Mouse (Mus musculus) MEL (cell line): Measurements from ENCODE around the gene Grin2d. TPM values are rescaled to one million over a fixed set of nuclear protein-coding genes. Genes with fewer than 3 reads are reported as not detected.

Experiments used
- DNase-seq: peaks from one replicate; pipeline ENCODE4 v3.0.0; 2011; ENCODE audit warnings: low read depth, low spot score
- H3K27ac ChIP-seq: 2 replicates; pipeline ENCODE4 v1.5.1; 2012; ENCODE audit warnings: low read depth, mild to moderate bottlenecking, control low read depth, low read length, moderate library complexity; ENCODE audit not compliant: control insufficient read depth
- H3K27me3 ChIP-seq, 2 experiments: fragments of 150-350 bp in 1 of 2; sonication (generic) in 1 of 2; 2 replicates each; pipeline ENCODE4 v1.6.1; 2012; ENCODE audit warnings: low read length in 2 of 2, mild to moderate bottlenecking in 2 of 2, improper control_type of control experiment in 1 of 2, moderate library complexity in 1 of 2; ENCODE audit not compliant: insufficient read depth in 2 of 2, control insufficient read depth in 1 of 2
- H3K36me3 ChIP-seq, 2 experiments: 2 replicates each; pipeline ENCODE4 v1.6.1; 2012 to 2014; ENCODE audit warnings: low read length in 2 of 2, improper control_type of control experiment in 1 of 2, inconsistent platforms in 1 of 2, mild to moderate bottlenecking in 1 of 2; ENCODE audit not compliant: insufficient read depth in 2 of 2, control insufficient read depth in 1 of 2
- H3K4me1 ChIP-seq, 2 experiments: fragments of 150-350 bp in 1 of 2; sonication (generic) in 1 of 2; 2 replicates each; pipeline ENCODE4 v1.6.1; 2012; ENCODE audit warnings: low read length in 2 of 2, improper control_type of control experiment in 1 of 2, mild to moderate bottlenecking in 1 of 2; ENCODE audit not compliant: insufficient read depth in 2 of 2, control insufficient read depth in 1 of 2
- H3K4me3 ChIP-seq, 2 experiments: fragments of 150-350 bp in 1 of 2; sonication (generic) in 1 of 2; 2 replicates each; pipeline ENCODE4 v1.5.1; 2012; ENCODE audit warnings: low read depth in 2 of 2, low read length in 2 of 2, mild to moderate bottlenecking in 2 of 2, moderate library complexity in 2 of 2, control low read depth in 1 of 2, improper control_type of control experiment in 1 of 2; ENCODE audit not compliant: control insufficient read depth in 1 of 2, insufficient read depth in 1 of 2
- H3K79me2 ChIP-seq: 2 replicates; pipeline ENCODE4 v1.6.1; 2012; ENCODE audit warnings: mild to moderate bottlenecking, low read length, moderate library complexity; ENCODE audit not compliant: control insufficient read depth, poor library complexity, insufficient read depth
- H3K9ac ChIP-seq: 2 replicates; pipeline ENCODE4 v1.6.1; 2012; ENCODE audit warnings: low read depth, mild to moderate bottlenecking, control low read depth, low read length, moderate library complexity; ENCODE audit not compliant: control insufficient read depth, poor library complexity, severe bottlenecking
- H3K9me3 ChIP-seq: fragments of 150-350 bp; sonication (generic); replicated peaks from 2 replicates; pipeline ENCODE4 v1.6.1; 2012; ENCODE audit warnings: mild to moderate bottlenecking, low read length, improper control_type of control experiment, moderate library complexity; ENCODE audit not compliant: insufficient read depth
- CHD1 ChIP-seq: IDR thresholded peaks from 2 replicates; pipeline ENCODE4 v1.6.1; 2012; ENCODE audit warnings: low read depth, mild to moderate bottlenecking, inconsistent platforms, low read length, improper control_type of control experiment
- CHD2 ChIP-seq: IDR thresholded peaks from 2 replicates; pipeline ENCODE4 v1.6.1; 2011; ENCODE audit warnings: low read length, improper control_type of control experiment
- E2F4 ChIP-seq: IDR thresholded peaks from 2 replicates; pipeline ENCODE4 v1.6.1; 2011; ENCODE audit warnings: low read depth, low read length, improper control_type of control experiment, borderline replicate concordance
- ELF1 ChIP-seq: IDR thresholded peaks from 2 replicates; pipeline ENCODE4 v1.6.1; 2014; ENCODE audit warnings: low read depth, mild to moderate bottlenecking, inconsistent platforms, low read length, improper control_type of control experiment, moderate library complexity
- EP300 ChIP-seq, 2 experiments: IDR thresholded peaks; 2 replicates each; pipeline ENCODE4 v1.6.1; 2011; ENCODE audit warnings: improper control_type of control experiment in 2 of 2, low read length in 2 of 2, low read depth in 1 of 2, mild to moderate bottlenecking in 1 of 2
- ETS1 ChIP-seq: IDR thresholded peaks from 2 replicates; pipeline ENCODE4 v1.6.1; 2012; ENCODE audit warnings: low read depth, mild to moderate bottlenecking, inconsistent platforms, low read length, improper control_type of control experiment, moderate library complexity
- GABPA ChIP-seq: IDR thresholded peaks from 2 replicates; pipeline ENCODE4 v1.6.1; 2012; ENCODE audit warnings: low read depth, mild to moderate bottlenecking, inconsistent platforms, low read length, improper control_type of control experiment, moderate library complexity
- HCFC1 ChIP-seq: IDR thresholded peaks from 2 replicates; pipeline ENCODE4 v1.6.1; 2012; ENCODE audit warnings: low read depth, mild to moderate bottlenecking, inconsistent platforms, low read length, improper control_type of control experiment, moderate library complexity
- JUND ChIP-seq: IDR thresholded peaks from 2 replicates; pipeline ENCODE4 v1.6.1; 2011; ENCODE audit warnings: low read depth, mild to moderate bottlenecking, improper control_type of control experiment, low read length
- MAFK ChIP-seq: IDR thresholded peaks from 2 replicates; pipeline ENCODE4 v1.6.1; 2011; ENCODE audit warnings: low read depth, mild to moderate bottlenecking, low read length, improper control_type of control experiment, borderline replicate concordance
- MEF2A ChIP-seq: IDR thresholded peaks from 2 replicates; pipeline ENCODE4 v1.6.1; 2014; ENCODE audit warnings: low read depth, mild to moderate bottlenecking, inconsistent platforms, low read length, improper control_type of control experiment; ENCODE audit not compliant: poor library complexity, insufficient replicate concordance, severe bottlenecking; ENCODE audit errors: extremely low read depth
- MXI1 ChIP-seq: IDR thresholded peaks from 2 replicates; pipeline ENCODE4 v1.6.1; 2011; ENCODE audit warnings: mild to moderate bottlenecking, low read depth, low read length, improper control_type of control experiment
- MYB ChIP-seq: IDR thresholded peaks from 2 replicates; pipeline ENCODE4 v1.6.1; 2011; ENCODE audit warnings: mild to moderate bottlenecking, low read depth, low read length, improper control_type of control experiment
- MYC ChIP-seq: IDR thresholded peaks from 2 replicates; pipeline ENCODE4 v1.6.1; 2011; ENCODE audit warnings: low read depth, mild to moderate bottlenecking, low read length, improper control_type of control experiment, moderate library complexity
- NELFE ChIP-seq: IDR thresholded peaks from 2 replicates; pipeline ENCODE4 v1.6.1; 2011; ENCODE audit warnings: low read depth, low read length, improper control_type of control experiment
- POLR2A ChIP-seq, 2 experiments: IDR thresholded peaks; 2 replicates each; pipeline ENCODE4 v1.6.1; 2011 to 2012; ENCODE audit warnings: low read length in 2 of 2, mild to moderate bottlenecking in 2 of 2, control low read depth in 1 of 2, improper control_type of control experiment in 1 of 2, low read depth in 1 of 2, moderate library complexity in 1 of 2; ENCODE audit not compliant: control insufficient read depth in 1 of 2, insufficient read depth in 1 of 2, poor library complexity in 1 of 2
- POLR2AphosphoS2 ChIP-seq: IDR thresholded peaks from 2 replicates; pipeline ENCODE4 v1.6.1; 2011; ENCODE audit warnings: low read length, improper control_type of control experiment
- RCOR1 ChIP-seq: IDR thresholded peaks from 2 replicates; pipeline ENCODE4 v1.6.1; 2012; ENCODE audit warnings: low read depth, mild to moderate bottlenecking, inconsistent platforms, low read length, improper control_type of control experiment
- SIN3A ChIP-seq: IDR thresholded peaks from 2 replicates; pipeline ENCODE4 v1.6.1; 2012; ENCODE audit warnings: low read length, improper control_type of control experiment, inconsistent platforms
- SMC3 ChIP-seq: IDR thresholded peaks from 2 replicates; pipeline ENCODE4 v1.6.1; 2011; ENCODE audit warnings: low read depth, low read length, improper control_type of control experiment
- TAL1 ChIP-seq: IDR thresholded peaks from 2 replicates; pipeline ENCODE4 v1.6.1; 2012; ENCODE audit warnings: mild to moderate bottlenecking, inconsistent platforms, low read length, moderate library complexity, mixed read lengths
- UBTF ChIP-seq: IDR thresholded peaks from 2 replicates; pipeline ENCODE4 v1.6.1; 2012; ENCODE audit warnings: low read depth, mild to moderate bottlenecking, inconsistent platforms, low read length, improper control_type of control experiment, moderate library complexity, borderline replicate concordance; ENCODE audit not compliant: insufficient read depth
- USF1 ChIP-seq: IDR thresholded peaks from 2 replicates; pipeline ENCODE4 v1.6.1; 2014; ENCODE audit warnings: low read depth, mild to moderate bottlenecking, inconsistent platforms, low read length, improper control_type of control experiment, moderate library complexity
- USF2 ChIP-seq, 2 experiments: IDR thresholded peaks; 2 replicates each; pipeline ENCODE4 v1.6.1; 2011 to 2012; ENCODE audit warnings: improper control_type of control experiment in 2 of 2, low read length in 2 of 2, borderline replicate concordance in 1 of 2, inconsistent platforms in 1 of 2, low read depth in 1 of 2, mild to moderate bottlenecking in 1 of 2; ENCODE audit not compliant: insufficient read depth in 1 of 2
- ZC3H11A ChIP-seq: IDR thresholded peaks from 2 replicates; pipeline ENCODE4 v1.6.1; 2012; ENCODE audit warnings: low read depth, mild to moderate bottlenecking, inconsistent platforms, low read length, improper control_type of control experiment
- ZKSCAN1 ChIP-seq: IDR thresholded peaks from 2 replicates; pipeline ENCODE4 v1.6.1; 2012; ENCODE audit warnings: low read depth, mild to moderate bottlenecking, inconsistent platforms, low read length, improper control_type of control experiment, moderate library complexity
- ZNF384 ChIP-seq: IDR thresholded peaks from 2 replicates; pipeline ENCODE4 v1.6.1; 2012; ENCODE audit warnings: low read depth, mild to moderate bottlenecking, inconsistent platforms, low read length, improper control_type of control experiment
- polyA plus RNA-seq, 2 experiments: library from polyadenylated mRNA; stranded (reverse) in 1 of 2; unstranded in 1 of 2; fragments of >175 nt in 1 of 2; fragments of >200 nt in 1 of 2; gene quantifications; 2 replicates each; pipeline versions ENCODE4 v1.2.1 to v1.2.4; 2012; ENCODE audit warnings: low replicate concordance in 2 of 2, low read depth in 1 of 2; ENCODE audit not compliant: insufficient read length in 2 of 2, insufficient read depth in 1 of 2, missing spikeins in 1 of 2
- total RNA-seq: library from RNA; depleted of rRNA; stranded (reverse); fragments of 300-350 nt; gene quantifications from 2 replicates; pipeline ENCODE4 v1.2.3, GENCODE M21; 2012

Gene Grin2d
- total and polyA plus RNA-seq, 3 experiments = 0.19 to 0.57 TPM; not detected in 1

DNA sequence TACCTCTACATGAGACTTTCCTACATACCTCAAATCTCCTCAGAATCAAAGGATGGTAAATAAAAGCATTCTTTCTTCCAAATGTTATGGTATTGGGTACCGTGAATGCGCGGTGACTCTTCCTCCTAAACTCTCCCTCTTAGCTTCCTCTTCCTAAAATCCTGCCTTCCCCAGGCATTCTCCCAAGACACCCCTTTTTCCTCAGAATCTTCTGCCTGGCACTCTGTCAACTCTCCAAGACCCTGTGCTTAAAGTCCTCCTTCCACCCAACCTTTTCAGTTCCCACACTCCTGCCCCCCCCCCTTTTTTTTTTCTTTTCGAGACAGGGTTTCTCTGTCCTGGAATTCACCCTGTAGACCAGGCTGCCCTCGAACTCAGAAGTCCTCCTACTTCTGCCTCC is 63.3 kb downstream of the Grin2d start:
- H3K79me2 ChIP-seq = peaks cover 12% of the 10 kb centered on the region
- no peak overlapping the region for H3K27ac ChIP-seq
- no peak for DNase-seq
- no peak for TF ChIP-seq CHD1
- no peak for TF ChIP-seq MYB
- TF ChIP-seq ELF1 = no peak
- no peak for TF ChIP-seq POLR2AphosphoS2
- no peak for TF ChIP-seq ZKSCAN1
- no peak for TF ChIP-seq JUND
- no peak for TF ChIP-seq USF2 (IDR thresholded peaks at IDR 0.05; ENCODE audit: borderline replicate concordance in 1 of 2, insufficient read depth in 1 of 2, low read depth in 1 of 2, low read length in 2 of 2)
- TF ChIP-seq CHD2 = no peak
- no peaks in the 10 kb centered on the region for H3K27me3 ChIP-seq
- H3K4me1 ChIP-seq = peaks cover 11 to 22% of the 10 kb centered on the region in 2 experiments
- no peak overlapping the region for H3K9ac ChIP-seq
- peaks cover 4 to 13% of the 10 kb centered on the region in 2 experiments for H3K36me3 ChIP-seq
- H3K9me3 ChIP-seq = no peaks in the 10 kb centered on the region
- peak overlapping the region in 1 of 2 experiments; percentile 8; a peak in 1 of 4 replicates for H3K4me3 ChIP-seq

DNA sequence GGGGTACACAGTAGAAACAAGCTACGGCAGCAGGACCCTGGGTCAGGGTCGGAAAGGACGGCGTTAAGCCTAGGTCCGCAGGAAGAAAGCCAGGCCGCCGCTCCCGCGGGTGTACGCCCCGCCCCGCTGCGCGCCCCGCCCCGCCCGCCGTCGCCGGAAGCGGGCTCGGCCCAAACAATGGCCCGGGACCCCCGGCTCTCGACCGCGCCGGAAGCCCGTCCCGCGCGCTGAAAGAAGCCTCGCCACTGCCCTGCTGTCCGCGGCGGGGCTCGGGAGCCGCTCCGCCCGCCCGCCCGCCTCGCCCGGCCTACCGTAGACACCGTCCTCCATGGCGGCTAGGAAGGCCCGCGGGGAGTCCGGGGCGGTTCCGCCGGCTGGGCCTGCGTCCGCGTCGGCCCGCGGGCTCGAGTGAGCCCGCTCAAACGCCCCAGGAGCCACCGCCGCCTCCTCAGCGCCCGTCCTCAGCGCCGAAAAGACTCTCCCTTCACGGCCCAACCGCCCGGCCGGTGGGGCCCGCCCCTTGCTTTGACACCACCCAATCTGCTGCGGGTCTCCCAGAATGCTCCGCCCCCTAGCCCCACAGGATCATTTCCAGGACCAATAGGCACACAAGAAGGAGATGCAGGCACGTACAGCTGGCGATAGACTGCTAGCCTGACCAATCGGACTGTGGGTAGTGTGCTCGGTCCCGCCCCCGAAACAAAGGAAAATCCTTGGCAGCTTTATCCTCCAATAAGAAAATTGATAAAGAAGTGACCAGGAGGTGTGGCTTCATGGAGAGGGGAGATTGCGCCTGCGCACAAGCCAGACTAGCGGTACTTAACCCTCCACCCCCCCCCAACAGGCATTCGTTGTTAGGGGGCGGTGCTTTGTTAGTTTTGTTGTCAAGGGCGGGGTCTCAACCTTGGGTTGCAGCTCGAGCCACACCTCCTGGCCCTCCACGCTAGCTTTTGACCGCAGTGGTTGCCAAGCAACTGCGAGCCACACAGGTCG is 64.1 kb downstream of the Grin2d start, which contains the start of gene Cyth2:
Cyth2 (minus strand) TSS at position 795 of the 993 bp plus-strand sequence.
- H3K27ac ChIP-seq = peak within 1 kb of the TSS; percentile 77
- DNase-seq = peak; percentile 99
- no peaks in the 10 kb centered on the region for H3K9me3 ChIP-seq
- peak within 1 kb of the TSS; percentile 75 to 93 for H3K4me3 ChIP-seq
- peaks cover 12% of the 10 kb centered on the region for H3K79me2 ChIP-seq
- peaks cover 5 to 13% of the 10 kb centered on the region in 2 experiments for H3K36me3 ChIP-seq
- no peaks in the 10 kb centered on the region for H3K27me3 ChIP-seq
- H3K4me1 ChIP-seq = peaks cover 11 to 22% of the 10 kb centered on the region in 2 experiments
- peak within 1 kb of the TSS; percentile 99 for H3K9ac ChIP-seq
- peak; percentile 79 for TF ChIP-seq NELFE
- TF ChIP-seq RCOR1 = no peak
- peak; percentile 86 to 88 for TF ChIP-seq POLR2A (IDR thresholded peaks at IDR 0.05; ENCODE audit: control insufficient read depth in 1 of 2, insufficient read depth in 1 of 2, low read depth in 1 of 2, low read length in 2 of 2, poor library complexity in 1 of 2)
- TF ChIP-seq SIN3A = peak; percentile 47; the same call in 1 of the 2 replicates
- no peak for TF ChIP-seq TAL1
- TF ChIP-seq USF1 = 0 out of 2 replicates have a peak, but pooled peaks have one; percentile 5
- TF ChIP-seq MXI1 = peak; percentile 70
- TF ChIP-seq MYB = no peak
- no peak for TF ChIP-seq MAFK
- no peak for TF ChIP-seq GABPA
- no peak for TF ChIP-seq UBTF
- peak; percentile 86 for TF ChIP-seq CHD2
- no peak for TF ChIP-seq E2F4
- no peak for TF ChIP-seq MYC
- no peak for TF ChIP-seq EP300 (IDR thresholded peaks at IDR 0.05; ENCODE audit: low read depth in 1 of 2, low read length in 2 of 2)
- no peak for TF ChIP-seq ZKSCAN1
- TF ChIP-seq CHD1 = no peak
- TF ChIP-seq ZC3H11A = no peak
- TF ChIP-seq HCFC1 = peak; percentile 82
- TF ChIP-seq ELF1 = 0 out of 2 replicates have a peak, but pooled peaks have one; percentile 16
- no peak for TF ChIP-seq MEF2A
- no peak for TF ChIP-seq SMC3
- TF ChIP-seq ETS1 = no peak
- TF ChIP-seq USF2 (IDR thresholded peaks at IDR 0.05; ENCODE audit: borderline replicate concordance in 1 of 2, insufficient read depth in 1 of 2, low read depth in 1 of 2, low read length in 2 of 2) = no peak
- no peak for TF ChIP-seq ZNF384
